Mouse (Mus musculus) layer of hippocampus, adult 8-10 months (tissue): ENCODE measurements at regions not wholly inside any gene's neighbourhood (a gene's known extent, or its start where the extent isn't known, plus 50 kb on each side); places are given as distances from the start of the nearest gene placed in this dataset.

ENCODE experiments used
- DNase-seq, 2 experiments: peaks; one replicate each; pipeline ENCODE4 v3.0.0; 2022; ENCODE audit warnings: low spot score in 2 of 2

DNA sequence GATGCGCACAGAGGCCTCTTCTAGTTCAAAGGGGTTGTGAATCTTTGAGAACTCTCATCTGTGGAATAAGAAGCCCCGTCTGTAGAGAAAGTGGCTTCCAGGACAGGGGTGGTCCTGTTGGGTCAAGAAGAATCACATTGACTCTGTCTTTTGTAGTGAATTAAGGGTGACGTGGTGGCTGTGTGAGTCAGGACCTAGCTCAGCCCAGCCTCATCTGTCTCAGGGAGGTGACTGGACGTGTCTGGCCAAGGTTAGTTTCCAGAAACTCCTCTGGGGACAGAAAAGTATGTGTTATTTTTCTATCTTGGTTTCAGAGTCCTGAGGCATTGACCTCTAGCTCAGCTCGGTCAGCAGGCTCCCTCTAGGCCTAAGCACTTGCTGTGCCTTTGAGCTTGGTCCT lies 73.3 kb upstream of the Lep start:
- no peak for DNase-seq

DNA sequence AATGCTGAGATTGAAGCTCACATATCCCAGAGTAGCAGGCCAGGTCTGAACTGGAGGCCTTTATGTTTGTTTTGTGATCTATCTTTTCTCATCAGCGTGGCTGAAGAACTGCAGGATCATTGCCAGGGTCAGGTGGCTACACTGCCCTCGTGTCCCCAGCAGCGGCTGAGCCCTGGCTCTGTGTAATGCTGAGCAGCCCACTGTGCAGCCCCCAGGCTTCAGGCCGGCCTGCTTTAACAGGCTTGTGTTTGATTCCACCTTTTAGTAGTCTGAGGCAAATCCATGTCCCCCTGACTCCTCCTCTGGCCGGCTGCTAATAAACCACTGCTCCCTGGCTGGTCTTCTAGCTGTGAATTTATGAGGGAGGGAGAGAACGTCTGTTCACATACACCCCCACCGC lies 72.6 kb upstream of the Lep start:
- DNase-seq, result no peak

DNA sequence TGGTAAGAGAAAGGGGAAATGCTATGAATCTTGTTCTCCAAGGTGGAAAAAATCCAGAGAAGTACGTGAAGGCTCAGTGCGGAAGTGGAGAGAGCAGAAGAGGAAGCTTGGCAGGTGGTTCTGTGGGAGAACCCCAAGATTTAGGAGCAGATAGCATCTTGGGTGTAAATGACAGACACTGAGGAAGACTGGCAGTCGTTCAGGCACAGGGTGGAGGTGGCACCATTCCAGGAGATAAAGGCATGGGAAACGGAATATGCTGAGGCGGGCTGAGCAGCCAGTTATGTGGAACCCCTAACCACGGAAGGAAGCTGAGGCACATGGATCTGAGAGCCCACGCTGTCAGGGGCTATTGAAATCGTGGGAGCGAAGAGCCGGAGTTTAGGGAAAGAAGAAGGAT lies 70.6 kb upstream of the Lep start:
- DNase-seq, result peak; percentile 38 to 52

DNA sequence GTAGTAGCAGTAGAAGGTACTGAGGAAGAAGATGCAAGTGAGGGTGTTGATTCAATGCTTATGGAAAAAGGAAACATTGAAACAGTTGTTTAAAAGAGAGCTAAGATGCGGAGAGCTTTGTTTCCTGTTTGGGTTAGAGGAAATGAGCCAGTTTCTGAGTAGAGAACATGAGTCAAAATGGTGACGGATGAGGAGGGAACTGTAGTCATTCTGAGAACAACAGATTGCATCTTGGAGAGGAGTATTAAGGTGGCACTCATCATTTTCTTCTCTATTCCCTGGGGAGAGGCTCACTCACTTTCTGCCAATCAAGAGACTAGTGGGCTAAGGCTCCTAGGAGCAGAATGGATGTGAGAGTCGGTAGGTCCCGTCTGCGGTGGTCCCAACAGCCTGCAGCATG lies 69.8 kb upstream of the Lep start:
- DNase-seq, result no peak

DNA sequence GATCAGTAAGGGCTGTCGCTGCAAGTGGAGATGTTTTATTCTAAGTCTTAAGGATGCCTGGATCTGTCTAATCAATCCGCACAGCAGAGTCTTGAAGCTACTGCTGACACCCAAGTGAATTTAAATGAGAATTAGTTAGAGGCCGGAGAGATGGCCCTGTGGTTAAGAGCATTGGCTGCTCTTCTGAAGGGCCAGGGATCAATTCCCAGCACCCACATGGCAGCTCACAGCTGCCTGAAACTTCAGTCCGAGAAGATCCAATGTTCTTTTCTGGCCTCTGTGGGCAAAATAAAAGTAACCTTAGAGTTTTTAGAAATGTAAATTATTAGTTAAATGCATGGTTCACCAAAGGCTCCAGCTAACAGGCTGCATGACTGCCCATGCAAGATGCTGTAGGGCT lies 65.5 kb upstream of the Lep start:
- DNase-seq, result no peak

DNA sequence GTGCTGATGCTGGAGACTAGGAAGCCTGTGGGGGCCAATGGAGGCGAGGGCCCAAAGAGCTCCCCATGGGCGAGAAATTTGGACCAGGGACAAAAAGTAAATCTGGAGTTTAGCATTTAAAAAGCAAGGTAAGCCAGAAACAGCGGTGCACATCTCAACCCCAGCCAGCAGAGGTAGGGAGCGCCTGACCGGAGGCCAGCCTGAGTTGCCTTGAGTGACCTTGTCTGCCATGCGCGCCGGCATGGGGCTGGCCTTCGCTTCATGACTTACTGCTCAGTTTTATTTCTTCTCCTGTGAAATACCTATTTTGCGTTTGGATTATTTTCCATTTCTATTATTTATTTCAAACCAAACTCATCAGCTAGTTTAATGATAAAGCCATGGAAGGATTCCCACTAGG lies 64.3 kb upstream of the Lep start:
- no peak for DNase-seq

DNA sequence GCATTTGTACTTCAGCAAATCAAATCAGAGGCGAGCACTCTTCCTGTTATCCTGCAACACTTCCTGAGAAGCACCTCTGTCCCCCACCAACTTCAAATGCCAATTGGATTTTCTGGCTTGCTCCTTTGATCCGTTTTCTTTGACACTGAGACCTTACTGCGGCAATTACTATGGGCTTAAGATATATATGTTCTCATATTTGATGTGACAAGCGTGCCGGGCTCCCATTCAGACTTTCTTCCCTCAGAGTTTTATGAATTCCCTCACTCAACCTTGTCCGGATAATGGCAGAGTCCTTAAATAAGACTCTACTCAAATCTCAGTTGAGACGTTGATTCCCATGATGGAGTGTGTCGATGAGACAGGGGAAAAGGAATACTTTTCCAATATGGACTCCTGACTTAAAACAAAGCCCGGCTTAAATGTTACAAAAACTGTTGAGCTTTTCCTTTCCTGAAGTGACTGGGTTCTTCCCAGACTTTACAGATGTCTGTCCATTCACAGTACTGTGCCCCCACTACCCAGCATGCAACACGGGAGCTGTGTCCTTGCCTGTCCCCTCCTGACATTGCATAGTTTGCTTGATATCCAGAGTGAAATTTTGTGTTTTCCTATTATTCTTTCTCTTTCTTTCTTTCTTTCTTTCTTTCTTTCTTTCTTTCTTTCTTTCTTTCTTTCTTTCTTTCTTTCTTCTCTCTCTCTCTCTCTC lies 60.5 kb upstream of the Lep start:
- no peak for DNase-seq

DNA sequence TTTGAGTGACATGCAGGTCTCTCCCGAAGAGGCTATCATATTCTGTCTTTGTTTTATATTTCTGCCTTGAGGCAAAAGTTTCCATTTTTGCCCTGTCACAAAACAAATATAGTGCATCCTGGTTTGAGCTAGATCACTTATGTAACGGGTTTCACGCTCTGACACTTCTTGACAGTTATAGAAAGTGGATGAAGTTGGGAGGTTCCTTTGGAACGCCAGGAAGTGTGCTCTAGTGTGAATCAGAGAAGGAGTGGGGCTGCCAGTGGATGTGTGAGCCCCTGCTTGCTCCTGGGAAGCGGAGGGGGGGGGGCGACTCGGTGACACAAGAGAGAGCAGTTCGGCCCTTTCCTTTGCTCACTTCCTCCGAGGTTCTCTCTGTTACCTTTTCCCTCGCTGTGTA lies 57.9 kb upstream of the Lep start:
- DNase-seq, result no peak

DNA sequence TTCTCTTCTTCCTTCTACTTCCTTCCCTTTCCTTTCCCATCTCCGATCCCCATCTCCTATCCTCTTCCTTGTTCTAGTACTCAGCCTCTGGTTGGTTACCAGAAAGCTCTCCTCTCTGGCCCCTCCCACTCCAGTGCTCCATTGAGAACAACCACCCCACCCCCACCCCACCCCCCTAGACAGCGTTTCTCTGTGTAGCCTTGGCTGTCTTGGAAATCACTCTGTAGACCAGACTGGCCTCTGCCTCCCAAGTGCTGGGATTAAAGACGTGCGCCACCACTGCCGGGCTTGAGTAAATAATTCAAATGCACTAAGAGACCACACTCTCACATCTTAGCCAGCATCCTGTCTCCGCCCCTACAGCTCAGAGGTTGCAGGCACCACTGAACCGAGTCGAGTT lies 57.2 kb upstream of the Lep start:
- DNase-seq, result no peak

DNA sequence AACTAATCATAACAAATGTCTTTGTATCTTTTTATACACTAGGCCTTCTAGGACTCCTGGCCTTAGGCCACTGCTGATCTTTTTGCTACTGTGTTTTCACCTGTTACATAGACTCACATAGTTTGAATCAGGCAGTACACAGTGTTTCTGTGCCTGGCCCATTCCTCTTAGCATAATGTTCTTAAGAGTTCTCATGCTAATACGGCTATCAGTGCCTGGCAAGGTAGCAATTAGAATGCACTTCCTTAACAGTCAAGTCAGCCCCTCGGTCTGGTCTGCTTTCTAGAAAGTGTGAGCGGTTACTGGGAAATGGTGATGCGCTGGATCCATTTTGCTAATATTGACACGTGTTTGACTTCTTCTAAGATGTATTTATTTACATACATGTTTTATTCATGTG lies 54.2 kb upstream of the Lep start:
- no peak for DNase-seq
